Mouse (Mus musculus) ES-Bruce4 (cell line): ENCODE measurements around the gene Rapgef5. TPM values are rescaled to one million over a fixed set of nuclear protein-coding genes. Genes with fewer than 3 reads are reported as not detected.

Source experiments
- H3K27ac ChIP-seq: 2 replicates; pipeline ENCODE4 v1.5.1; 2012; ENCODE audit warnings: low read length, inconsistent platforms; ENCODE audit not compliant: insufficient read depth
- H3K27me3 ChIP-seq: 2 replicates; pipeline ENCODE4 v1.6.1; 2012; ENCODE audit warnings: mild to moderate bottlenecking, low read length, inconsistent platforms; ENCODE audit not compliant: control insufficient read depth, poor library complexity, insufficient read depth, severe bottlenecking
- H3K36me3 ChIP-seq: 2 replicates; pipeline ENCODE4 v1.6.1; 2012; ENCODE audit warnings: inconsistent platforms, mild to moderate bottlenecking, low read length, moderate library complexity; ENCODE audit not compliant: control insufficient read depth, poor library complexity, insufficient read depth, severe bottlenecking
- H3K4me1 ChIP-seq: one replicate; pipeline ENCODE4 v1.8.1; 2011; ENCODE audit warnings: low read length; ENCODE audit not compliant: control insufficient read depth, insufficient read depth
- H3K4me3 ChIP-seq: 2 replicates; pipeline ENCODE4 v1.5.1; 2011; ENCODE audit warnings: low read depth, mild to moderate bottlenecking, low read length
- H3K9ac ChIP-seq: 2 replicates; pipeline ENCODE4 v1.6.1; 2012; ENCODE audit warnings: low read depth, mild to moderate bottlenecking, inconsistent platforms; ENCODE audit not compliant: poor library complexity, severe bottlenecking
- H3K9me3 ChIP-seq: replicated peaks from 2 replicates; pipeline ENCODE4 v1.6.1; 2012; ENCODE audit warnings: mild to moderate bottlenecking, low read length, inconsistent platforms; ENCODE audit not compliant: control insufficient read depth, poor library complexity, insufficient read depth, severe bottlenecking
- CTCF ChIP-seq: IDR thresholded peaks from one replicate; pipeline ENCODE4 v1.8.1; 2011; ENCODE audit warnings: low read depth, low read length
- EP300 ChIP-seq: IDR thresholded peaks from 2 replicates; pipeline ENCODE4 v1.6.1; 2011; ENCODE audit warnings: low read depth, low read length; ENCODE audit not compliant: insufficient read depth
- POLR2A ChIP-seq: IDR thresholded peaks from one replicate; pipeline ENCODE4 v1.8.1; 2011; ENCODE audit warnings: low read length; ENCODE audit not compliant: insufficient read depth
- polyA plus RNA-seq: library from polyadenylated mRNA; stranded (reverse); fragments of >200 nt; gene quantifications from 2 replicates; pipeline ENCODE4 v1.2.4, GENCODE M21; 2011; ENCODE audit warnings: low read depth; ENCODE audit not compliant: missing spikeins, insufficient read depth, insufficient read length

Rapgef5 gene
- 23.8 and 28.4 TPM in 2 replicates for polyA plus RNA-seq

DNA sequence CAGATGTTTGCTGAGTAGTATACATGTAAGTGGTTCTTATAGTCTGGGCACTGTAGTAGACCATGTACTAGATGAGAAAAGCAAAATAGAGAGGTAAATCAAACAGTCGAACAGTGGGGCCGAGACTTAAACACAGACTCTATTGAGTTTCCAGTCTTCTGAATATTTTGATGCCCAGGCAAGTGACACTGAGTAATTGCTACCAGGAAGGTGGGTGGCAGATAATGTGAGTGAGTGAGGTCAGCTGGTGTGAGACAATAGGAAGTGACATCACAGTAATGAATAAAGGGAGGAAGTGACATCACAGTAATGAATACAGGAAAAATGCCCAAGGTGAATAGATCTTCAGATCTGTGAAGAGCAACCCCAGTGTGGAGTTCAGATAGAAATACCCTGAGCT, at the start of gene Rapgef5:
Rapgef5 (plus strand) TSS at position 301 of the 400 bp plus-strand sequence.
- no peaks in the 10 kb centered on the region for H3K4me1 ChIP-seq
- H3K9me3 ChIP-seq = no peaks in the 10 kb centered on the region; the same call in 1 of the 2 replicates
- no peak within 1 kb of the TSS for H3K9ac ChIP-seq
- H3K4me3 ChIP-seq = no peak within 1 kb of the TSS
- TF ChIP-seq CTCF (no peak), POLR2A (no peak), EP300 (no peak)
- no peaks in the 10 kb centered on the region for H3K36me3 ChIP-seq
- no peaks in the 10 kb centered on the region; the same call in 1 of the 2 replicates for H3K27me3 ChIP-seq
- no peak within 1 kb of the TSS for H3K27ac ChIP-seq

- H3K4me3 ChIP-seq = no peak overlapping the region
- no peaks in the 10 kb centered on the region for H3K9me3 ChIP-seq
- no peaks in the 10 kb centered on the region for H3K36me3 ChIP-seq
- no peak overlapping the region for H3K27ac ChIP-seq
- H3K27me3 ChIP-seq = no peaks in the 10 kb centered on the region
- H3K4me1 ChIP-seq = no peaks in the 10 kb centered on the region
- no peak for TF ChIP-seq CTCF
- no peak for TF ChIP-seq EP300
- TF ChIP-seq POLR2A = no peak
- H3K9ac ChIP-seq = no peak overlapping the region
Measured at GRCm38 (mm10) chr12:117468329-117468728, 48.0 kb upstream of the Rapgef5 start.

DNA sequence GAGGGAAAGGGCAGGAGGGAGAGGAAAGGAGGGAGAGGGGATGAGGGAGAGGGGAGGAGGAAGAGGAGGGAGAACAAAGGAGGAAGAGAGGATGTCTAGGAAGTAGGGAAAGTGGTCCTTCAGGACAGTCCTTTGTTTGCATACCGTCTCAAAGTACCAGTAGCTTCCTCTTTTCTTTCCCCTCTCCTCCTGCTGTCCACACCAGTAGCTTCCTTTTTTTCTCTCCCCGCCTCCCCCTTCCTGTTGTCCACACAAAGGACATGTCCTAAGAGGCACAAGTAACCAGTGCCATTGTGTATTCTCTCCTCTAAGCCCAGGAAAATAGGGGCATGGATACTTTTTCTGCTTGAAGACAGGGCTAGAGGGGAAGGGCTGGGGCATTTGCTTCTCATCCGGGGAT, 37.3 kb upstream of the Rapgef5 start:
- Histone ChIP-seq H3K27ac (no peak overlapping the region), H3K9me3 (no peaks in the 10 kb centered on the region), H3K4me1 (no peaks in the 10 kb centered on the region), H3K9ac (no peak overlapping the region), H3K4me3 (no peak overlapping the region), H3K36me3 (no peaks in the 10 kb centered on the region), H3K27me3 (no peaks in the 10 kb centered on the region; the same call in 1 of the 2 replicates)
- no peak for TF ChIP-seq POLR2A
- TF ChIP-seq CTCF = no peak
- TF ChIP-seq EP300 = no peak

- Histone ChIP-seq H3K36me3 (no peaks in the 10 kb centered on the region), H3K4me3 (no peak overlapping the region), H3K4me1 (no peaks in the 10 kb centered on the region), H3K9ac (no peak overlapping the region), H3K27me3 (no peaks in the 10 kb centered on the region; the same call in 1 of the 2 replicates), H3K9me3 (no peaks in the 10 kb centered on the region), H3K27ac (no peak overlapping the region)
- TF ChIP-seq POLR2A = no peak
- no peak for TF ChIP-seq EP300
- TF ChIP-seq CTCF = no peak
Measured at GRCm38 (mm10) chr12:117479680-117480079, 36.6 kb upstream of the Rapgef5 start.

GRCm38 (mm10) chr12:117480958-117481357, 35.3 kb upstream of the Rapgef5 start:
- Histone ChIP-seq H3K9ac (no peak overlapping the region), H3K9me3 (no peaks in the 10 kb centered on the region), H3K4me3 (no peak overlapping the region), H3K27ac (no peak overlapping the region), H3K36me3 (no peaks in the 10 kb centered on the region), H3K4me1 (no peaks in the 10 kb centered on the region), H3K27me3 (no peaks in the 10 kb centered on the region; the same call in 1 of the 2 replicates)
- TF ChIP-seq POLR2A (no peak), EP300 (no peak), CTCF (no peak)

DNA sequence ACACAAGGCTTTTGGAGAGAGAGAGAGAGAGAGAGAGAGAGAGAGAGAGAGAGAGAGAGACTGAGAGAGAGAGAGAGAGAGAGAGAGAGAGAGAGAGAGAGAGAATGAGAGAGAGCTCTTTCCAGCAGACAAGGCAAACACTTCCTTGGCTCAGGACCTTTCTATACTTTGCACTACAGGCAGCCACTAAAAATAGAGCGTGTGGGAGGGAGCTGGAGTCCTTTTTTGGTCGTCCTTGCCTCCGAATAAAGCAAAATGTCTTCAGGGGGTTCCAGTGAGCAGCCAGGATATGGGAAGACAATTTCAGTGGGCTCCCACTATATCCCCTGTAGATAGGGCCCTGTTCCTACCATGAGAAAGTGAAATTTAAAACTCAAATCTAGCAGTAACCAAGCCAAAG, 33.6 kb upstream of the Rapgef5 start:
- H3K27me3 ChIP-seq = no peaks in the 10 kb centered on the region; the same call in 1 of the 2 replicates
- no peaks in the 10 kb centered on the region for H3K36me3 ChIP-seq
- no peak overlapping the region for H3K27ac ChIP-seq
- no peaks in the 10 kb centered on the region for H3K9me3 ChIP-seq
- no peak overlapping the region for H3K4me3 ChIP-seq
- no peak overlapping the region for H3K9ac ChIP-seq
- no peak for TF ChIP-seq EP300
- no peak for TF ChIP-seq POLR2A
- TF ChIP-seq CTCF = no peak
- no peaks in the 10 kb centered on the region for H3K4me1 ChIP-seq
